14 mouse cellular contexts compared by ENCODE assay signal in the genomic region with DNA sequence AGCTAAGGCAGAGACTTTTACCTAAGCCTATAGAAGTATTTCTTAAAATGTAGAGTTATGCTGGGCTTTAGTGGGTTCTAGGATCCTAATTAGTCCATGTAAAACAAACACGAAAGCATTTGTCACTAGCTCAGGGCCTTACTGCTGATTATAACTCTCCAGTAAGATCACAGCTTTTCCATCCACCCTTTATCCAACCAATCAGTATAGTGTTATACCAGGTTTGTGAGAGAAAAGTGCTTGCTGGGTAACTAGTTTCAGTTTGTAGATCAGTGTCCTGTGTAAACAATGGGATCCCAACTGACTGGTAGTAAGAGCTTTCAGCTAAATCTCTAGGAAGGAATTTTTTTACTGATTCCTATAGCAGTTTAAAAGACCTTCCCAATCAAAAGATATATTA. TPM values are rescaled to one million over a fixed set of nuclear protein-coding genes. Genes with fewer than 3 reads are reported as not detected.
DNase-seq lines count a peak whose midpoint lies in the region; ATAC-seq lines count a peak whose summit lies in the region.
"Had no signal": no experiment of that assay in that cellular context is flagged by ENCODE, and none has a peak within 500 bp of the region (broad histone marks: within the 10 kb centered on the region; RNA-seq: fewer than 3 reads in every experiment).

No protein-coding gene starts in this region.

- H3K27ac ChIP-seq in liver, embryonic 15.5 days (replicated peaks), result no peak overlapping the region
- H3K27ac ChIP-seq in liver, embryonic 12.5 days, result no peak overlapping the region
- no peak overlapping the region for H3K27ac ChIP-seq in hindbrain, embryonic 12.5 days
- H3K27ac ChIP-seq in midbrain, embryonic 11.5 days (ENCODE audit: low read depth, low read length), result no peak overlapping the region
- no peak overlapping the region for H3K27ac ChIP-seq in neural tube, embryonic 15.5 days (replicated peaks)
- H3K27ac ChIP-seq: heart, embryonic 13.5 days had no signal

- DNase-seq in midbrain, embryonic 11.5 days (ENCODE audit: low spot score, missing footprints), result no peak
- DNase-seq in gastrocnemius, postnatal 10 days, result no peak
- no peak for DNase-seq in right cerebral cortex, postnatal 36 days (ENCODE audit: low spot score in 2 of 2)
- no peak for DNase-seq in thymus, postnatal 14 days
- DNase-seq: gastrocnemius, postnatal 14 days; kidney, postnatal 14 days; layer of hippocampus, postnatal 36 days; lung, postnatal 4 days had no signal

- no peaks in the 10 kb centered on the region for H3K36me3 ChIP-seq in liver, embryonic 15.5 days (replicated peaks)
- no peaks in the 10 kb centered on the region for H3K36me3 ChIP-seq in liver, embryonic 12.5 days
- no peaks in the 10 kb centered on the region for H3K36me3 ChIP-seq in hindbrain, embryonic 12.5 days
- no peaks in the 10 kb centered on the region for H3K36me3 ChIP-seq in midbrain, embryonic 11.5 days (ENCODE audit: control insufficient read depth, insufficient read depth, low read length)
- no peaks in the 10 kb centered on the region for H3K36me3 ChIP-seq in neural tube, embryonic 15.5 days
- H3K36me3 ChIP-seq: heart, embryonic 13.5 days had no signal

- 65% methylated on average over 1 of the region's 1 CpGs for WGBS in liver, embryonic 15.5 days (ENCODE audit: insufficient replicate concordance)
- 74% methylated on average over 1 of the region's 1 CpGs for WGBS in liver, embryonic 12.5 days (ENCODE audit: insufficient replicate concordance)
- 90% methylated on average over 1 of the region's 1 CpGs for WGBS in hindbrain, embryonic 12.5 days
- WGBS in midbrain, embryonic 11.5 days, result 85% methylated on average over 1 of the region's 1 CpGs
- WGBS in neural tube, embryonic 15.5 days, result 66% methylated on average over 1 of the region's 1 CpGs

- peak overlapping the region; percentile 8; the same call in 1 of the 2 replicates for H3K4me2 ChIP-seq in liver, embryonic 15.5 days
- no peak overlapping the region for H3K4me2 ChIP-seq in liver, embryonic 12.5 days
- peak overlapping the region; percentile 45 for H3K4me2 ChIP-seq in hindbrain, embryonic 12.5 days (replicated peaks)
- H3K4me2 ChIP-seq in midbrain, embryonic 11.5 days, result peak overlapping the region; percentile 32
- peak overlapping the region; percentile 52 for H3K4me2 ChIP-seq in neural tube, embryonic 15.5 days
- H3K4me2 ChIP-seq: heart, embryonic 13.5 days had no signal

- peaks cover 39% of the 10 kb centered on the region for H3K4me1 ChIP-seq in liver, embryonic 15.5 days (replicated peaks)
- H3K4me1 ChIP-seq in liver, embryonic 12.5 days, result peaks cover 52% of the 10 kb centered on the region
- peaks cover 39% of the 10 kb centered on the region for H3K4me1 ChIP-seq in hindbrain, embryonic 12.5 days
- H3K4me1 ChIP-seq in midbrain, embryonic 11.5 days (ENCODE audit: control insufficient read depth, insufficient read depth, low read length), result peaks cover 32% of the 10 kb centered on the region
- H3K4me1 ChIP-seq in neural tube, embryonic 15.5 days, result peaks cover 49% of the 10 kb centered on the region

- H3K27me3 ChIP-seq in liver, embryonic 15.5 days, result no peaks in the 10 kb centered on the region
- H3K27me3 ChIP-seq in liver, embryonic 12.5 days (replicated peaks), result no peaks in the 10 kb centered on the region
- no peaks in the 10 kb centered on the region for H3K27me3 ChIP-seq in hindbrain, embryonic 12.5 days
- no peaks in the 10 kb centered on the region for H3K27me3 ChIP-seq in midbrain, embryonic 11.5 days (ENCODE audit: control insufficient read depth, insufficient read depth, low read length)
- H3K27me3 ChIP-seq in neural tube, embryonic 15.5 days (replicated peaks), result no peaks in the 10 kb centered on the region
- H3K27me3 ChIP-seq: heart, embryonic 13.5 days had no signal

- H3K4me3 ChIP-seq in liver, embryonic 15.5 days (replicated peaks), result no peak overlapping the region
- H3K4me3 ChIP-seq in liver, embryonic 12.5 days, result no peak overlapping the region
- H3K4me3 ChIP-seq in hindbrain, embryonic 12.5 days, result 0 out of 2 replicates have a peak overlapping the region, but pooled peaks have one; percentile 9
- H3K4me3 ChIP-seq in midbrain, embryonic 11.5 days (ENCODE audit: low read depth, low read length), result no peak overlapping the region
- peak overlapping the region; percentile 20 for H3K4me3 ChIP-seq in neural tube, embryonic 15.5 days (replicated peaks)
- H3K4me3 ChIP-seq: erythroblast, embryonic 14.5 days; heart, embryonic 13.5 days had no signal

- ATAC-seq in liver, embryonic 15.5 days (ENCODE audit: insufficient read depth), result no peak
- ATAC-seq in liver, embryonic 12.5 days, result no peak
- no peak for ATAC-seq in hindbrain, embryonic 12.5 days (ENCODE audit: low FRiP score)
- no peak for ATAC-seq in midbrain, embryonic 11.5 days (ENCODE audit: low FRiP score)
- no peak for ATAC-seq in neural tube, embryonic 15.5 days (ENCODE audit: low FRiP score)

- H3K9ac ChIP-seq in liver, embryonic 15.5 days, result no peak overlapping the region
- H3K9ac ChIP-seq in liver, embryonic 12.5 days, result no peak overlapping the region
- H3K9ac ChIP-seq in hindbrain, embryonic 12.5 days, result no peak overlapping the region
- no peak overlapping the region for H3K9ac ChIP-seq in midbrain, embryonic 11.5 days (ENCODE audit: low read length)
- no peak overlapping the region for H3K9ac ChIP-seq in neural tube, embryonic 15.5 days (replicated peaks)
- H3K9ac ChIP-seq: heart, embryonic 13.5 days had no signal

- H3K9me3 ChIP-seq in liver, embryonic 15.5 days (replicated peaks), result no peaks in the 10 kb centered on the region
- H3K9me3 ChIP-seq in liver, embryonic 12.5 days (replicated peaks), result no peaks in the 10 kb centered on the region
- H3K9me3 ChIP-seq in hindbrain, embryonic 12.5 days (replicated peaks), result no peaks in the 10 kb centered on the region
- H3K9me3 ChIP-seq in midbrain, embryonic 11.5 days (ENCODE audit: control insufficient read depth, low read length), result no peaks in the 10 kb centered on the region
- no peaks in the 10 kb centered on the region for H3K9me3 ChIP-seq in neural tube, embryonic 15.5 days (replicated peaks)
- H3K9me3 ChIP-seq: heart, embryonic 13.5 days had no signal

RNA-seq across cellular contexts. Expression of a gene that starts 3.8 kb away (rescaled TPM):
- 4.4 and 4.7 TPM in 2 replicates for polyA plus RNA-seq in liver, embryonic 15.5 days (2015; fragmentation: Nextera tagmentation; extraction: Ambion mirVana)
- polyA plus RNA-seq in liver, embryonic 12.5 days (2016; fragmentation: Nextera tagmentation; extraction: Ambion mirVana), result 3.7 and 4.7 TPM in 2 replicates
- 35.5 and 37.4 TPM in 2 replicates for polyA plus RNA-seq in hindbrain, embryonic 12.5 days (2016; fragmentation: Nextera tagmentation; extraction: Ambion mirVana)
- 28.6 and 29.4 TPM in 2 replicates for polyA plus RNA-seq in midbrain, embryonic 11.5 days (2014; fragmentation: Nextera tagmentation; extraction: Ambion mirVana)
- polyA plus RNA-seq in neural tube, embryonic 15.5 days (2015; fragmentation: Nextera tagmentation; extraction: Ambion mirVana), result 24.1 and 27.0 TPM in 2 replicates
- 10 to 100 TPM; 10.7 to 12.8 TPM for total RNA-seq in gastrocnemius, postnatal 10 days (2021)

Comparison
In these comparisons a context has a peak if more than half of its experiments do, and no peak if none do; other contexts are left out.
1. H3K4me3 ChIP-seq: peak in hindbrain, embryonic 12.5 days (single experiment) and neural tube, embryonic 15.5 days (single experiment); none in liver, embryonic 15.5 days (single experiment), liver, embryonic 12.5 days (single experiment) and midbrain, embryonic 11.5 days (single experiment).